ENCODE assay signal across 9 mouse cellular contexts in genomic region chr11:98969496-98969927, GRCm38 (mm10). TPM values are rescaled to one million over a fixed set of nuclear protein-coding genes. Genes with fewer than 3 reads are reported as not detected.
DNase-seq lines count a peak whose midpoint lies in the region; ATAC-seq and TF ChIP-seq lines count a peak whose summit lies in the region.
"Had no signal": no experiment of that assay in that cellular context is flagged by ENCODE, and none has a peak within 500 bp of the region (broad histone marks: within the 10 kb centered on the region; RNA-seq: fewer than 3 reads in every experiment).

No protein-coding gene starts in this region.

- peaks cover 53% of the 10 kb centered on the region for H3K4me1 ChIP-seq in forebrain, postnatal 0 days (ENCODE audit: insufficient read depth)
- peaks cover 84% of the 10 kb centered on the region for H3K4me1 ChIP-seq in neural tube, embryonic 13.5 days (replicated peaks)

- H3K4me2 ChIP-seq in forebrain, postnatal 0 days (ENCODE audit: low read depth): peak overlapping the region; percentile 39
- H3K4me2 ChIP-seq in neural tube, embryonic 13.5 days: peak overlapping the region; percentile 98

- H3K27me3 ChIP-seq in forebrain, postnatal 0 days (ENCODE audit: insufficient read depth, low read length): no peaks in the 10 kb centered on the region
- H3K27me3 ChIP-seq in neural tube, embryonic 13.5 days: no peaks in the 10 kb centered on the region

- 0 out of 2 replicates have a peak overlapping the region, but pooled peaks have one; percentile 0 for H3K4me3 ChIP-seq in forebrain, postnatal 0 days (ENCODE audit: low read depth, low read length)
- H3K4me3 ChIP-seq in neural tube, embryonic 13.5 days: peak overlapping the region; percentile 8

- TF ChIP-seq CTCF in forebrain, postnatal 0 days (IDR thresholded peaks at IDR 0.05; ENCODE audit: low read depth): no peak

- peak; percentile 94 for DNase-seq in heart, adult 11 months
- no peak for DNase-seq in heart, adult 8-10 months (ENCODE audit: low spot score)
- peak; percentile 86 for DNase-seq in brain, adult 2 months (ENCODE audit: low read depth, low spot score)
- DNase-seq in forebrain, postnatal 0 days: peak; percentile 90
- peak; percentile 81 to 83 for DNase-seq in layer of hippocampus, adult 8-10 months (ENCODE audit: low spot score in 2 of 2)

- no peak overlapping the region for H3K9ac ChIP-seq in forebrain, postnatal 0 days
- peak overlapping the region; percentile 88 for H3K9ac ChIP-seq in neural tube, embryonic 13.5 days

- WGBS in forebrain, postnatal 0 days: 9% methylated on average over 16 of the region's 17 CpGs
- 11% methylated on average over 8 of the region's 17 CpGs for WGBS in neural tube, embryonic 13.5 days

- H3K9me3 ChIP-seq in forebrain, postnatal 0 days (ENCODE audit: low read length): no peaks in the 10 kb centered on the region
- H3K9me3 ChIP-seq in neural tube, embryonic 13.5 days: no peaks in the 10 kb centered on the region

- H3K36me3 ChIP-seq in forebrain, postnatal 0 days (ENCODE audit: insufficient read depth): peaks cover 13% of the 10 kb centered on the region; the same call in 1 of the 2 replicates
- H3K36me3 ChIP-seq in neural tube, embryonic 13.5 days: peaks cover 33% of the 10 kb centered on the region

- ATAC-seq in forebrain, postnatal 0 days: peak; percentile 82
- ATAC-seq in neural tube, embryonic 13.5 days (ENCODE audit: low read depth): peak; percentile 44
- ATAC-seq in monocyte, adult 5-6 weeks (replicated peaks; ENCODE audit: insufficient number of reproducible peaks, low FRiP score, low TSS enrichment, poor library complexity, severe bottlenecking): no peak
- no peak for ATAC-seq in inflammation-experienced regulatory T-cells, adult 6 months

- H3K27ac ChIP-seq in forebrain, postnatal 0 days (ENCODE audit: low read depth, low read length): peak overlapping the region; percentile 88
- H3K27ac ChIP-seq in neural tube, embryonic 13.5 days (replicated peaks): peak overlapping the region; percentile 98
- H3K27ac ChIP-seq: macrophage had no signal

RNA-seq across cellular contexts. Expression of gene Gjd3, which starts 13.3 kb away (rescaled TPM):
- total RNA-seq in heart, adult 8-10 months (2022): under 1 TPM in 1 of 4 experiments, not detected in 3; 0.44 TPM
- 1.2 and 1.4 TPM in 2 replicates for total RNA-seq in forebrain, postnatal 0 days (2014; rRNA removed)
- 2.0 and 2.7 TPM in 2 replicates for polyA plus RNA-seq in forebrain, postnatal 0 days (2015; fragmentation: Nextera tagmentation; extraction: Ambion mirVana)
- total RNA-seq in layer of hippocampus, adult 8-10 months (2022): 1 to 10 TPM in 2 of 4 experiments, not detected in 2; 1.4 to 1.6 TPM
- polyA plus RNA-seq in neural tube, embryonic 13.5 days (2015; fragmentation: Nextera tagmentation; extraction: Ambion mirVana): 1.4 and 1.5 TPM in 2 replicates
- not detected in 3 replicates for total RNA-seq in monocyte, adult 5-6 weeks (2017)
- polyA plus RNA-seq in inflammation-experienced regulatory T-cells, adult 6 months (2017; shearing (Covaris generic)): not detected
- polyA plus RNA-seq: macrophage had no signal

RNA-seq across cellular contexts. Expression of gene Rara, which starts 41.9 kb away (rescaled TPM):
- total RNA-seq in heart, adult 8-10 months (2022): 10 to 100 TPM; 10.8 to 13.5 (median 11.9) TPM
- 11.6 and 15.2 TPM in 2 replicates for total RNA-seq in forebrain, postnatal 0 days (2014; rRNA removed)
- polyA plus RNA-seq in forebrain, postnatal 0 days (2015; fragmentation: Nextera tagmentation; extraction: Ambion mirVana): 9.5 and 10.7 TPM in 2 replicates
- 10 to 100 TPM; 17.3 to 20.2 (median 19.4) TPM for total RNA-seq in layer of hippocampus, adult 8-10 months (2022)
- polyA plus RNA-seq in neural tube, embryonic 13.5 days (2015; fragmentation: Nextera tagmentation; extraction: Ambion mirVana): 24.0 and 26.7 TPM in 2 replicates
- 61.0 to 76.9 TPM (median 62.9 TPM) in 3 replicates for total RNA-seq in monocyte, adult 5-6 weeks (2017)
- 1 to 10 TPM; 7.4 to 8.1 (median 7.6) TPM for polyA plus RNA-seq in inflammation-experienced regulatory T-cells, adult 6 months (2017; shearing (Covaris generic))

RNA-seq across cellular contexts. Expression of gene Top2a, which starts 54.5 kb away (rescaled TPM):
- 1 to 10 TPM in 2 of 4 experiments, under 1 TPM in 2; 0.41 to 3.2 (median 0.94) TPM for total RNA-seq in heart, adult 8-10 months (2022)
- total RNA-seq in forebrain, postnatal 0 days (2014; rRNA removed): 30.2 and 40.7 TPM in 2 replicates
- polyA plus RNA-seq in forebrain, postnatal 0 days (2015; fragmentation: Nextera tagmentation; extraction: Ambion mirVana): 18.1 and 19.7 TPM in 2 replicates
- 1 to 10 TPM in 2 of 4 experiments, under 1 TPM in 2; 0.62 to 2.4 (median 1.2) TPM for total RNA-seq in layer of hippocampus, adult 8-10 months (2022)
- 45.5 and 60.7 TPM in 2 replicates for polyA plus RNA-seq in neural tube, embryonic 13.5 days (2015; fragmentation: Nextera tagmentation; extraction: Ambion mirVana)
- total RNA-seq in monocyte, adult 5-6 weeks (2017): 14.1 to 26.1 TPM (median 15.5 TPM) in 3 replicates
- 100 to 1,000 TPM in 1 of 3 experiments, 10 to 100 TPM in 2; 34.9 to 332 (median 36.3) TPM for polyA plus RNA-seq in inflammation-experienced regulatory T-cells, adult 6 months (2017; shearing (Covaris generic))

Comparison
In these comparisons a context has a peak if more than half of its experiments do, and no peak if none do; other contexts are left out.
1. ATAC-seq: peak in forebrain, postnatal 0 days (single experiment) and neural tube, embryonic 13.5 days (single experiment); none in monocyte, adult 5-6 weeks (single experiment) and inflammation-experienced regulatory T-cells, adult 6 months (single experiment).